Mouse (Mus musculus) kidney, adult 18-20 months (tissue): Measurements from ENCODE around the gene Lgals7.
"Not testable (repeated sequence)": the region's sequence is repeated elsewhere in the genome, so short reads cannot be mapped to it uniquely, and the experiment has no call there.

ENCODE experiments used
- DNase-seq: peaks from one replicate; pipeline ENCODE4 v3.0.0; 2021

Lgals7 gene

DNA sequence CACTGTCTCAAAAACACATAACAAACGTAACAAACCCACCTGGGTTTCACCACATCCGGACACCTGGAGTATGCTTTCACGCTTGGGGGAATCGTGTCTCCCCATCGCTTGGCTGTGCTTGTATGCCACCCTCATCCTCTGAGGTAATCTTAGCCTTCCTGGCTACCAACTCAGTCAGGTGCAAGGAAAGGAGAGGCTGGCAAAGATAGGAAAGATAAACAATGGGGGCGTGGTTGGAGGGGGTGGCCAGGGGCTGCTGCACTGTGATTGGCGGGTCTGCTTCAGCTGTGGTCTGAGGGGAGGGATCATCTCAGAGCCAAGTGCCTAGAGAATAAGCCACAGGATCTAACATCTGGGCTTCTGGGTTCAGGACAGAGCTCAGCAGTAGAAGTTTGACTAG, 16.0 kb downstream of the Lgals7 start:
- DNase-seq: no peak

DNA sequence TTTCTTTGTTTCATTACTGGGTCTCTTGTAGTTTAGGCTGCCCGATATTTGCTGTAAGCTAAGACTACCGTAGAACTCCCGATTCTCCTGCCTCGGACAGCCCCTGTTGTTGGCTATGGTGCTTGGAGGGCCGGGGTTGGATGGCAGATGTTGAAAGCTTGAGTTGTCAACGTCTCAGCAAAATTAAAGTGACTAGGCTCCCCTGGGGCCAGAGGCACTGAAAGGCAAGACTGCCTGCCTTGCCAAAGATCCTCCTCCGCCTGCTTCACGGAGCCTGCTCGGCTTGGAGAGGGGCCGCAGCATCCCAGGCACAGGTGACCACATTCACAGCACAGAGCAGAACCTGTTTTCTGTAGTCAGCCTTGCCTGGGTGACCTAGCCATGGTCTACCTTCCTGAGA, 16.9 kb downstream of the Lgals7 start:
- no peak for DNase-seq

DNA sequence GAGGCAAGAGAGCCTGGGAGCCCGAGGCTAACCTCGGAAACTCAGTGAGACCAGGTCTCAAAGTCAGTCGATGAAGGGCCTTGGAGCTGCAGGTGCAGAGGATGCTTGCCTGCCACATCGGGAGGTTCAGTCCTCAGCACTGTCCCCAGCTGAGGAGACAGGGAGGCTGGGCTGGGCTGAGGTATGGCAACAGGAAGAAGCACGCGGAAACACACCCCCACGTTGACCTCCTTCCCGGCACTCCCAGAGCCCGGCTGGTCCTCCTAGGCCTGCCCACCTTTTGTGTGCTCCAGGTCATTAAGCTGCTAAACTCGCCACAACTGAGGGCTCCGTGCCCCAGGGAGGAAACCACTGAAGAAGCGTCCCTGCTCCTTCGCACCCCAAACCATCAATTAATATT, 17.5 kb downstream of the Lgals7 start, which contains the start of gene Capn12:
TSS of gene Capn12 (plus strand) at position 224 of the 400 bp plus-strand sequence.
- no peak for DNase-seq

DNA sequence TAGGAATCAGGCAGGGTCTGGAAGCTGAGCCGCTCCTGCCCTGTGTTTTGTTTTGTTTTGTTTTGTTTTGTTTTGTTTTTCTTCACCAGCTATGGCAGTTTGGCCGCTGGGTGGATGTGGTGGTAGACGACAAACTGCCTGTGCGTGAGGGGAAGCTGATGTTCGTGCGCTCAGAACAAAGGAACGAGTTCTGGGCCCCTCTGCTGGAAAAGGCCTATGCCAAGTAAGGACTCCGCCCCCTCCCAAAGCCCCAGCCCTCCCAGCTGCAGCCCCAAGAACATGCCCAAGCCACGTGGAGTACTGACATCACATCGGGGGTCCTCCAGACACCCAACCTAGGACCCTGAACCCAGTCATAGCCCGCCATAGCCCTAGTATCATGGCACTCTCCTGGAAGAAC, 19.4 kb downstream of the Lgals7 start:
- no peak for DNase-seq

DNA sequence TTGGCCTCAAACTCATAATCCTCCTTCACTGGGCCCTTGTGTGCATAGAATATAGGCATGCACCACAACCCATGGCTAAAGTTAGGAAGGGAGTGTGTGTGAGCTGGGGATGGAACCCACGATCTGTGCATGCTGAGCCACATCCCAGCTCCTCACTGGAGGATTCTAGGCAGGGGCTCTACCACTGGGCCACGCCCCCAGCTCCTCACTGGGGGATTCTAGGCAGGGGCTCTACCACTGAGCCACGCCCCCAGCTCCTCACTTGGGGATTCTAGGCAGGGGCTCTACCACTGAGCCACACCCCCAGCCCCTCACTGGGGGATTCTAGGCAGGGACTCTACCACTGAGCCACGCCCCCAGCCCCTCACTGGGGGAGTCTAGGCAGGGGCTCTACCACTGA, 20.1 kb downstream of the Lgals7 start:
- not testable (repeated sequence) for DNase-seq

DNA sequence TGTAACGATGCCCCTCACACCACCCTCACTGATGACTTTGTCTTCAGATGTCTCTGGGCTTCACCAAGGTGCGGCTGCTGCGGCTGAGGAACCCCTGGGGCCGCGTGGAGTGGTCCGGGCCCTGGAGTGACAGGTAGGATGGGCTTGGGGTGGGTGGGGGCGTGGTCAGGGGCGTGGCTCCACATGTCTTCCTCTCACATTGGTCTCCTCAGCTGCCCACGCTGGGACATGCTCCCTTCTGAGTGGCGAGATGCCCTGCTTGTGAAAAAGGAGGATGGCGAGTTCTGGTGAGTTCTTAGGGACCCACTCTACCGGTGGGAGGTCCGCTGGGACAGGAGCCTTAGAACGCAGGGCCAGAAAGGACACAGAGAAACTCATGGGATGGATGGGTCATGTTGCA, 22.8 kb downstream of the Lgals7 start:
- no peak for DNase-seq

DNA sequence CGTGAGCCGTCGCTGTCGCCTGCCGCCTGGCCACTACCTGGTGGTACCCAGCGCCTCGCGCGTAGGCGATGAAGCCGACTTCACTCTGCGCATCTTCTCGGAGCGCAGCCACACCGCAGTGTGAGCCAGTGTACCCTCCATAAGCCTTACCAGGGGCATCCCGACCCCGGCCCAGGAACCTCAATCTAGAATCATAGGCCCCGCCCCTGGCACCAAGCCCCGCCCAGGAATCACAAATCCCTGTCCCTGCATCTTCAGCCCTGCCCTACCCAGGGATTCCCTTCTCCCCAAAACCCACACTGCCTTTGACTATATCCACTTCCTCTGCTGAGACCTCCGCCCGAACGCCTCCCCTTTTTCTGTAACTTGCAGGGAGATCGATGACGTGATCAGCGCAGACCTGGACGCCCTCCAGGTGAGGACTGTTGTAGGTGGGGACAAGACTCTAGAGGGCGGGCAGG, 25.1 kb downstream of the Lgals7 start:
- DNase-seq: no peak

DNA sequence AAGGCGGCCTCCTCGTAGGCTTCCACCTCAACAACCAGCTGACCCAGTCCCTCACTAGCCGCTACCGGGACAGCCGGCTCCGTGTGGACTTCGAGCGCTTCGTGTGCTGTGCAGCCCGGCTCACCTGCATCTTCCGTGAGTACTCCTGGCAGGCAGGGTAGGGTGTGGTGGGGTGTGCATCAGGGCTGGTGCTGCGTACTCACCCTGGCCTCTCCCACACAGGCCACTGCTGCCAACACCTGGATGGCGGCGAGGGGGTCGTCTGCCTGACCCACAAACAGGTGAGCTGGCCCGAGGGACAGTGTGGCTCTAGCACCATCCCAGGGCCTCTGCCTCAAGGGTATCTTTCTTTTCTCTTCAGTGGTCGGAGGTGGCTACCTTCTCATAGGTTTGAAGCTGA, 28.9 kb downstream of the Lgals7 start:
- DNase-seq: no peak

DNA sequence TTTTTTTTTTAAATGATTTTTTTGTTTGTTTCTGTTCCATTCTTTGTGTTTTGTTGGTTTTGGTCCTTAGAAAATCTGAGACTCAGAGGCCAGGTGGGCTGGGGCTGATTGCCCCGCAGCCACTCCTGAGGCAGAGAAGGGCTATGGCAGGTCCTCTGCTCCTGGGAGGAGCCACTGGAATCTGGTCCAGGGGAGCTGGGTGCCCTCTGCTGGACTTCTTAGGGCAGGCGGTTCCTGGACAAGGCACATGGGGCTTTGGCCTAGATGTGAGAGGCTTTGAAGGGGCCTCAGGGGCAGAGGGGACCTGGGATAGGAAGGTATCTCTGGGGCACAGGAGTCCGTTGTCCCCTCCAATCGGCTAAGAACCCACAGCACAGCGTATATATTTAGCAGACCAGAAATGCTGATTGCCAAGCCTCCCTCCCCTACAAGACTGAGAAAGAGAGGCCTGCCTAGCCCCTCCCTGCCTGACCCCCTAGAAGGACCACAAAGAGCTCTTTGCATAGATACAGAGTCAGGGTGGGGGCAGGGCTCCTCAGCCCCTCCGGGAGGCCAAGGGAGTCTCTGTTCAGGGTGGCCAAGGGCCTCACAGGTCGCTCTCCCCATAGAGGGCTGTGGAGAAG, 30.1 kb downstream of the Lgals7 start:
- DNase-seq: peak; percentile 56

DNA sequence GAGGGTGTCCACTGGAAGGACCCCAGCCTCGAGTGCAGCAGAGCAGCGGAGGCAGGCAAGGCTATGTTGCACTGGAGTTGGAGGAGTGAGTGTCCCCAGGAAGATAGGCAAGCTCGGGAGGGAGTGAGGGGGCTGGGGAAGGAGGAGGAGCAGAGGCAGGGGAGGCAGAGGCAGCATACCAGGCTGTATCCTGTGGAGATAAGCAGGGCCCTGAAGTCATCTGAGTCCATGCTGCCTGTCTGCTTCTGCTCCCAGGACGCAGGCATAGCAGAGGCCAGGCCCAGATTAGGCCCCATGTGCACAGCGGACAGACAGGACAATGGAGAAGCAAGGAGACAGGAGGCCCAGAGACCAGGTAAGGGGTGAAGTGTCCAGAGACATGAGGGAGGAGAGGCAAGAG, 31.3 kb downstream of the Lgals7 start:
- DNase-seq: no peak

DNA sequence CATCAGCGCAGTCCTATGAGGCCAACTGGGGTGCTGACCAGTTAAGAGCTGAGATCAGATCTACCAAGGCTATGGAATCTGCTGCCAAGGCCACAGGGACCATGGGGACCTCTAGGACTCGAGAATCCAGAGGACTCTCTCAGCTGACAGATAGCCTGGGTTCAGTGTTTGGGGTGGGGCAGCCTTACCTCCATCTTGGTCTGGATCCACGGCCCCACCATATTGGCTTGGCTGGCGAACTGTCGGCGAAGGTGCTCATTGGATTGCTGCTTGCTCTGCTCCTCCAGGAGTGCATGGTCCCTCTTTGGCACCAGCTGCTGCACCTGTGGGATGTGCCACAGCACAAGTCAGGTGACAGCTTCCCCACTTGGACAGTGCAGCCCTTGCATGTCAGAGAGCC, 34.0 kb downstream of the Lgals7 start:
- DNase-seq: no peak

DNA sequence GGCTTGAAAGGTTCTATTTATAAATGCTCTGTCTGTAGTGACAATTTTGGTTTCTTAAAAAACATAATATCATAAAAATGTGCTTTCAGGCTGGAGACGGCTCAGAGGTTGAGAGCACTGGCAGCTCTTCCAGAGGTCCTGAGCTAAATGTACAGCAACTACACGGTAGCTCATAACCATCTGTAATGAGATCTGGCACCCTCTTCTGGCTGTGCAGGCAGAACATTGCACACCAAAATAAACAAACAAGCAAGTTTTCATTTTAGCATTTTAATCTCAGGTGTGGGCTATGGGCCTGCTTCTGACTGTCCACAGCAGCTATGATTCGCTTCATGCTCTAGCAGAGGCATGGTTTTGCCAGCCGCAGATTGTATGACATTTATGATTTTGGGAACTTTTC, 36.3 kb downstream of the Lgals7 start:
- DNase-seq: no peak

DNA sequence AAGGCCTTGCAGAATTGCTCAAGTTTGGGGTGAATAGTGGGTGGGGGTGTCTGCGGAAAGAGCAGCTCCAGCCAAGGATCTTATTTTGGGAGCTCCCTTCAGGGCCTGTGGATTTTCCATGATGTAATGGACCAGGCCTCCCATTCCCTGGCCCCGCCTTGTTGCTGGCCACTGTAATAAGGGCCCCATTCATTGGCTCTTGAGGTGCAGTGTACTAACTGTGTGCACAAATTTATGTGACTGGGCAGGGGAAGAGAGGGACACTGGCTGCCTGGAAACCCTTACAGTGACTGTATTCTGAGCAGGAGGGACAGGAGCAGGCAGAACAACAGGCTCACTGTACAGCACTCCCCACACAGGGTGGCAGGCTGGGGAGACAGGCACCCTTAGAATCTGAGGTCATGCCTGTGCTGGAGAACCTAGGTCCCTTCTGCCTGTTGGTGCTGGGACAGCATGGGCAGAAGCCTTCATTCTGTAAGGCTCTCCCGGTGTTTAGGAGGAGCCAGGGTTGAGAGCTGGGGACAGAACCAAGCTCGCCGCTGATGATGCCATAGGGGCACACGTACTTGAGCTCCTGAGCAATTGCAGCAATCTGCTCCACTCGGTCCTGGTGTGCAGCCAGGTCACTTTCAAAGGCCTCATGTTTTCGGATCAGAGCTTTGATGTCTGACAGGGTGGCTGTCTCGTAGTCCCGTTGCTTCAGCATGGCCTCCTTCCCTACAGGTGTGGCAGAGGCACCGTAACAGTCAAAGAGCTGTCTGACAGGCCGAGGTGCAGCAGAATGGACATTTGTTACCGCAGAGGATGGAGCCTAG, 37.9 kb downstream of the Lgals7 start:
- DNase-seq: peak; percentile 33

DNA sequence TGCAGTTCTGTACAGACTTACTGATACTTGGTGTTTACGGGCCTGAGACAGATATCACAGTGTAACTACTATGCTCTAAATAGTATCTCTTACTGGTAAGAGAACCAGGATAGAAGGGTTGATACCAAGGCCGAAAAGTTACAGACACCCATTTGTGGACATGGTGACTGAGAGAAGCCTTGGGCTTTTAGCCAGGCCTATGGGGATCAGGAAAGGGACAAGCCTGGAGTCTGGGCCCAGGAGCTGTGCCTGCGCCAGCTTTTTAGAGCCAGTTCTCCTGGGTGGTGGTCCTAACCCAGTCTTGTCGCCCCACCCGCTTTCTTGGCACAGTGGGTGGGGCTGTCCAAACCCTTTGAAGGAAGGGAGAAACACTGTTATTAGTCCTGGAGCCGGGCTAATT, 38.5 kb downstream of the Lgals7 start:
- DNase-seq: no peak

DNA sequence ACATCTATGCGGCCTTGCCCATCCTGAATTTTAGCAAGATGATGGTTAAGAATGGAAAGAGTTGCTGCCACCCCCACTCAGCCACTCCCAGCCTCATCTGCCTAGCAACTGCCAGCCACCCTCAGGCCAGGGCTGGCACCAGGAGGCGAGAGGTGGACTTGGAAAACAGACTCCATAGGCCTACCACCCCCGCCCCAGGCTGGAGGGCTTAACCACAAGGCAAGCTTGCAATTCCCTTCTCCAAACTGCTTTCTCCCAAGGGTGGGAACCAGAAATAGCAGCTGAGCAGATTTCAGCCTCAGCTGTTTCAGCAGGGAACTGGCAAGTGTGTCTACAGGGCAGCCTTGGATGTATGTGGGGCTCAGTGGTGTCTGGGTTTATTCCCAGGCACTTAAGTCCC, 39.2 kb downstream of the Lgals7 start:
- no peak for DNase-seq

DNA sequence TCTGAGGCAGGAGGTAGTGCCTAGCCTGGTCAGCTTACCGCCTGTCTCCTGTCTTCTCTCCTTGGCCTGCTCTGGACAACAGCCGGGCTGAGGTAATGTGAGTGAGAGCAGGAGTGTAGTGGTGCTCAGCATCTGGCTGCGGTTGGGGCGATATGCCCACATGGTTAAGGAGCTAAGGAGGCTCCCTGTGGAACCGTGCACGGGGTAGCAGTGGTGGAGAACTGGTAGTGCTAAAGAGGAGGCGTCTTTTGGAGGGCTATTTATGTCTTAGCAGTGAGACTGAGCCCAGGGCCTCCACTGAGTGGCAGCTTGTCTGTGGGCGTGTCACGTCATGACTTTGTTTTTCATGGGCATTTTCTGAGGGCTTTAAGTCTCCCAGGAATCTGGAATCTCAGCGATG, 40.1 kb downstream of the Lgals7 start:
- no peak for DNase-seq

DNA sequence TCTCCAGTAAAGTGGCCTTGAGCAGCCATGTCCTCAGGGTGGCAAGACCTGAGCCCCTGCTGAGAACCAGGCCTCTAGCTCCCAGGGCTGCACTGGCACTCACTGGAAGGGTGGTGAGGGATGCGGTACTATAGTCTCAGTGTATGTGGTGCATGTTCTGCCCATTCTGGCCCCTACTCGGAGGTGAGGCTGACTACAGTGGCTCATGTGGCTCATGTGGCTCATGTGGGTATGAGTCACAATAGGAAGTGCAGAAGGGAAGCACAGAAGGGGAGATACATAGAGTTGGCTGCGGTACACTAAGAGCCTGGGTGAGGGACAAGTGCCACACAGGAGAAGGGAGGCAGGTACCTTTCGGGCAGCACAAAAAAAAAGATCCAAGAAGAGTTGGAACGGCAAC, 43.5 kb downstream of the Lgals7 start:
- DNase-seq: no peak

DNA sequence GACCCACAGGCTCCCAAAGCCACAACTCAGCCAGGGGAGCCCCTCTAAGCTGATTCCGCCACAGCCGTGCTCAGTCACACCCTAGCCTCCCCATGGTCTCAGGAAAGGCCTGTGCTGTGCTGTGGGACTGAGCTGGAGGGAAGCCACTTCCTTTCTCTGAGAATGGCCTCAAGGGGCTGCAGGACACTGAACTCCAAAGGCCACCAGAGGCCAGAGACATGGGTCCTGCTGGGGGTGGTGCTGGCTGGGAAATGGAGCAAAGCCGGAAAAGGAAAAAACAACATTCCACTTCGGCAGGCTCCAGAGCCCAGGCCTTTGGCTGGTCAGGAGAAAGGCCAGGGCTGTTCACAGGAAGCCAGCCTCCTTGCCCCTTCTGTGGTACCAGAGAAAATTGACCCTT, 48.0 kb downstream of the Lgals7 start:
- peak; percentile 64 for DNase-seq

DNA sequence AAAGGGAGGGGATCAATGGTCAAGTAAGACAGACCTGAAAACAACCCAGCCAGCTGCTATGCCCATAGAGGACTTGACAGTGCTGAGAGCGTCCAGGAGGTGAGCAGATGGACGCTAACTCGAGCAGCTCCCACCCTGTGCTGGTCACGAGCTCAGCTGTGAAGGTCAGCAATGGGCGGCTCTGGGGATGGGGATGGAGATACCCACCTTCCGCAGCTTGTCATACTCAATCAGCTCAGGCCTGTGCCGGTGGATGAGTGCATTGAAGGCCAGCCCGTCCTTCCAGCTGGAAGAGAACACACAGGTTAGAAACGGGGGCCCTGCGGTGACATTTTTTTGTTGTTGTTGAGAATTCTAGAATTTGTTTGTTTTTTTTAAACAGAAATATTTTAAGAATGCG, 49.5 kb downstream of the Lgals7 start:
- DNase-seq: no peak
